Mouse (Mus musculus) erythroblast, embryonic 14.5 days (primary cell): ENCODE results near the gene Fbxo7. TPM values are rescaled to one million over a fixed set of nuclear protein-coding genes. Genes with fewer than 3 reads are reported as not detected.

ENCODE experiments used
- H3K27me3 ChIP-seq: 2 replicates; pipeline ENCODE4 v1.6.1; 2012; ENCODE audit warnings: inconsistent platforms; ENCODE audit not compliant: control insufficient read depth
- H3K36me3 ChIP-seq: 2 replicates; pipeline ENCODE4 v1.6.1; 2012; ENCODE audit warnings: mild to moderate bottlenecking, inconsistent platforms; ENCODE audit not compliant: control insufficient read depth
- H3K4me1 ChIP-seq: 2 replicates; pipeline ENCODE4 v1.6.1; 2012; ENCODE audit warnings: inconsistent platforms; ENCODE audit not compliant: control insufficient read depth
- H3K4me3 ChIP-seq: replicated peaks from 2 replicates; pipeline ENCODE3; 2012; ENCODE audit warnings: moderate library complexity, mild to moderate bottlenecking, inconsistent platforms
- H3K9me3 ChIP-seq: 2 replicates; pipeline ENCODE4 v1.6.1; 2012; ENCODE audit warnings: low read length, inconsistent platforms, mixed read lengths; ENCODE audit not compliant: control insufficient read depth
- GATA1 ChIP-seq: IDR thresholded peaks from 2 replicates; pipeline ENCODE4 v1.6.1; 2012; ENCODE audit warnings: low read length, inconsistent platforms, mixed read lengths
- TAL1 ChIP-seq: IDR thresholded peaks from 3 replicates; pipeline ENCODE4 v1.6.1; 2012; ENCODE audit warnings: low read length, inconsistent platforms, mixed read lengths
- polyA plus RNA-seq: library from polyadenylated mRNA; stranded (reverse); fragments of >175 nt; gene quantifications from 2 replicates; pipeline ENCODE4 v1.2.3, GENCODE M21; 2012

The Fbxo7 gene
- polyA plus RNA-seq, 1 experiment, result 14.1 TPM

DNA sequence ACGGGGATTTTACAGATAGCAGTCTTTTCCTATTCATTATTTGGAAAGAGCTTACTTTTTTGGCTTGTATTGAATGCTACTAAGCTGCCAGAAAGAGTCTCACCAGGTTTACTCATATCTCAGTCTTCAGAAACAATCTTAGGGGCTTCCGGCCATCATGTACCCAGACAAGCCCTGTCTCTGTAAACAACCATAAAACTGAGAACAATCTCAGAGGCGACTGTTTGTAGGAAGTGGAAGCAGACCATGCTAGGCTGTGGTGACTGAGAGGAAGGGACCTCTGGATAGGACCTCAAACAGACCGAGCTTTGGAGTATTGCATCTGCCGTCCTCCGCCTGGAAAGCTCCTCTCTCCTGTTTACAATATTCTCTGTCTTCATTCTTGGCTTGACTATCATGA, 76.6 kb downstream of the Fbxo7 start:
- H3K36me3 ChIP-seq, result no peaks in the 10 kb centered on the region
- H3K9me3 ChIP-seq, result no peaks in the 10 kb centered on the region
- no peaks in the 10 kb centered on the region for H3K27me3 ChIP-seq
- no peak overlapping the region for H3K4me3 ChIP-seq
- TF ChIP-seq GATA1 (no peak), TAL1 (no peak)
- H3K4me1 ChIP-seq, result no peaks in the 10 kb centered on the region

DNA sequence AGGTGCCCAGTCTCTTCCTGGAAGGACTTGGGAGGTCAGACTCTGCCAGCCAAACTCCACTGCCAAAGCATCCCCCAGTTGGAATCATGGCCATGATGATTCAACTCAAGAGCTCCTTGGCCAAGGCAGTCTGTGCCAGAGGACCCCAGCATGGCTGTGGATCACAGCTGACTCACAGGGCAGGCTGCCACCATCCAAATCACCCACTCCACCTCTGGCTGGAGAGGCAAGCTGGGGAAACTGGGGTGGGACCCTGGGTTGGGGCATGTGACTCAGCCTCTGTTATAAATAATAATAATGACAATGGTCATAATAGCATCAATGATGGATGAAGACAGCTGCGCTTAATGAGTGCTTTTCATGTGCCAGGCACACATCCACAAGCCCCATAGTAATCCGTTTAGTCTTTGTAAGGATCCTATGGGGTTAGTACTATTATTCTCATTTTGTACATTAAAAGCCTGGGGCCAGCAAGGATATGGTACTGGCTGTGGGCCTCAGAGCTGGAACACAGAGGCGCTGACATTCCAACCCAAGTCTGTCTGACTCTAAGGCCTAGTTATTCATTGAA, 78.6 kb downstream of the Fbxo7 start:
- Histone ChIP-seq H3K36me3 (no peaks in the 10 kb centered on the region), H3K27me3 (no peaks in the 10 kb centered on the region), H3K9me3 (no peaks in the 10 kb centered on the region), H3K4me3 (no peak overlapping the region), H3K4me1 (no peaks in the 10 kb centered on the region)
- TF ChIP-seq GATA1 (no peak), TAL1 (no peak)

Other genes with a start within 250 kb of the Fbxo7 start
- gene Pwp1, start 192.5 kb upstream of the Fbxo7 start, polyA plus RNA-seq, result 0.49 and 0.83 TPM in 2 replicates
- gene Prdm4, start 104.8 kb upstream of the Fbxo7 start, polyA plus RNA-seq, result 0.51 and 0.54 TPM in 2 replicates
- gene Ascl4, start 94.3 kb upstream of the Fbxo7 start, polyA plus RNA-seq, result not detected in 2 replicates
- gene Rtcb, start 64.1 kb upstream of the Fbxo7 start, polyA plus RNA-seq, result 2.2 and 2.4 TPM in 2 replicates
- gene Bpifc, start 10.1 kb upstream of the Fbxo7 start, polyA plus RNA-seq, result not detected in 2 replicates